Mouse (Mus musculus) embryo, embryonic 11 days (tissue): Measurements from ENCODE around the gene Dlgap1.

Experiments
- DNase-seq: peaks from one replicate; pipeline ENCODE4 v3.0.0-alpha.2; 2015

Gene Dlgap1

DNA sequence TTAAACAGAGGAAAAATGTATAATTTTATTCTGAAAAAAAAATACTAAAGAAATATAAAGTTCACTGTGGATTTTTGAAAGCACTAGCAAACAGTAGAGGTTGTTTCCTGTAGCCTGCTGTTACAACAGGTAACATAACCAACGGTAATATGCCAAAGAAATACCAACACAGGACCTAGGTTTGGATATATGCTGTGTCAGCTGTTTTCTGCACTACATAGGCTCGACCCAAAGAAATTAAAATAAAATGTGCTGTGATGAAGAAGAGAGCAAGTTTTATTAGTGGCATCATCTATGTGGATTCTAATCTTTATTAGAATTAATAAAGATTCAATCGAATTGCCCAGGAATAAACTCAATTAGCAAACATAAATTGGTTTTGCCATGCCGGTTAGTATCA is 378.5 kb downstream of the Dlgap1 start:
- no peak for DNase-seq

- no peak for DNase-seq
Measured at GRCm38 (mm10) chr17:70363561-70363960, 394.7 kb downstream of the Dlgap1 start.

DNA sequence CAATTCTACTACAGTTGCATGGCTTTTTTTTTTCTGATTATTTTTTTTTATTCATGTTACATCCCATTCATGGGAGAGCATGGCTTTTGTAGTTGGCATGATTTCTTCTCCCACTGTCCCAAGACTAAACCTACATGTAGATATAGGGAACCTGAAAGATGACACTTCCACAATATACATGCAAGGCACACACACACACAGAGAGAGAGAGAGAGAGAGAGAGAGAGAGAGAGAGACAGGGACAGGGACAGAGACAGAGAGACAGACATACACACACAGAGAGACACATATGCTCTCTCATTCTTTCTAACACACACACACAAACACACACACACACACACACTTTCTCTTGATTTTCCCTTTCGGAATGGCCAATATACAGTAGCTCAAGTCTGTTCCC is 395.1 kb downstream of the Dlgap1 start:
- no peak for DNase-seq

- DNase-seq: no peak
Measured at GRCm38 (mm10) chr17:70369124-70369523, 400.3 kb downstream of the Dlgap1 start.

- peak; percentile 50 for DNase-seq
Measured at GRCm38 (mm10) chr17:70377020-70377419, 408.1 kb downstream of the Dlgap1 start.

GRCm38 (mm10) chr17:70388447-70388846 is 419.6 kb downstream of the Dlgap1 start:
- DNase-seq: no peak

DNA sequence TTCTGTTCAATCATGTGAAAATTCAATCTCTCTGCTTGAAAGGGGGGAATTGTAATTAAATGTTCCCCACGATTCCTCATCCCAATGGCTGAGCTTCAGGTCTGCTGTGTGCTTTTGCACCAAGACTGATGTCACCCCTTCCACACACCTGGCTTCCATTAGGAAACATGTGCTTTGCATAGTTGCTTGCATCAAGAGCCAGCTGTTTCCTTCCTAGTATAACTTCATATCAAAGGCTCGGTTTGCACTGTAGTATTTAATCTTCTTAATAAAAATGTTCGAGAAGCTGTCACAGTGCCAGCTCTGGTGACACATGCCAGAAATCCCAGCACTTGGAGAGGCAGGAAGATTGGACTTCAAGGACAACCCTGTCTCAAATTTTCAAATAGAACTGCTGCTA is 428.3 kb downstream of the Dlgap1 start:
- peak; percentile 77 for DNase-seq

DNA sequence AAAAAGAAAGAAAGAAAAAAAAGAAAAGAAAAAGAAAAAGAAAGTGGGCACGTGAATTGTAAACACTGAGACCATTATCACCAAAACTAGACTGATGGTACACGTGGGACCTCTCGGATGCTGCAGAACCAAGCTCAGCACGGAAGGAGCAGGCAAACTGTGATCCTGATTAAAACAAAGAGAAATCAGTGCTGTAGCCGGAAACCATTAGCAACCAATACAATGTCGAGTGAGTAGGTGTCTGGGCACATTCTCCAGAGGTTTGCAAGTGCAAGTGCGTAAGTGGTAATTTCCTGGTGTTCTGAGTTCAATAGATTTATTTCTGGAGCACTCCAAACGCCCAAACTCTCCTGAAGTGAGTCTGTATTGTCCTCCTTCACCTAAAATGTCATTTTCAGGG is 428.8 kb downstream of the Dlgap1 start:
- DNase-seq: peak; percentile 10

GRCm38 (mm10) chr17:70401909-70402308 is 433.0 kb downstream of the Dlgap1 start:
- no peak for DNase-seq

DNA sequence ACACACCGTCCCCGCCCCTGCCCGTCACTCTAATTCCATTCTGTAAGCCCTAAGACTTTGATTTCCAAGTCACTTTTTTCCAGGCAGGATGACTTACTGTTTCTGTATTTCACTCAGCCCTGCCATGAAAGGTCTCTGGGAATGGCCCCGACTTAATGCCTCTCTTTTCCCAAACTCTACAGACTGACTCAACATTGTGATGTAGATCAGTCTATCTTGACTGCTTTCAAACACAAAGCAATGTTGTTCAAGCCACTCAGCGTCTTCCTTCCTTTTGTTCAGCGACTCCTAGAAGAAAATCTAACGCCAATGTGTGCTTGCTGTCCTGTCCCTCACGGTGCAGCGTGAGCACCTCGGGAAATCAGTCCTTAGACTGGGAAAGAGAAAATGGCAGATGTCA is 434.9 kb downstream of the Dlgap1 start:
- DNase-seq: no peak

GRCm38 (mm10) chr17:70414202-70414601 is 445.3 kb downstream of the Dlgap1 start:
- DNase-seq: no peak

DNA sequence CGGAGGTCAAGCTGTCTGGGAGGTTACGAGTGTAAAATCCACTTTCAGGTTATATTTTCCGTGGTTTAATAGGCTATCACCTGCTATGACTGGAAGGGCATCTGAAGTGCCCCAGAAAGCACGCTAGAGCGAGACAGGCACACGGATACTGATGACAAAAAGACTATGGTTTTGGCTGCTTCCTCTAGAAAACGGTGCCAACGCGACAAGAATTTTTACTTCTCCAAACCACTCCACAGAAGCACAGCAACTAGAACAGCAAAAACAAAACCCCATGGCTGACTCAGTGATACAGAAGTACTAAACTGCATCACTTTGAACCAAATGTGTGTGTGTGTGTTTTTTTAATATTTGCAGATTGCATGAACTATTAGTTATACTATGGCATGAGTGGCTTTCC is 459.0 kb downstream of the Dlgap1 start:
- no peak for DNase-seq

GRCm38 (mm10) chr17:70429746-70430451 is 461.0 kb downstream of the Dlgap1 start:
- peak; percentile 90 for DNase-seq

DNA sequence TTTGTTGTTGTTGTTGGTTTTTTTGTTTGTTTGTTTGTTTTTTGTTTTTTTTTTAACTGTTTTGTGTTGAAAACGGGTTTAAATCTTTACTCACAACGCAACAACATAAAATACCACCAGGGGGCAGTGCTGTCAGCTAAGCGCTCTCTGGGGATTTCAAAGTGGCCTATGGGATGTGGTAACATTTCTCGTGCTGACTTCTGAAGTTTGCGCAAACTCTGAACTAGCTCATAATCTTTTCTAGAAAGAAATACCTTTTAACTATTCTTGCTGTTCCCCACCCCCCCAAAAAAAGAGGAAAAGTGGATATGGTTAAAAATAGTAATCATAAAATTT is 461.5 kb downstream of the Dlgap1 start:
- peak; percentile 76 for DNase-seq

DNA sequence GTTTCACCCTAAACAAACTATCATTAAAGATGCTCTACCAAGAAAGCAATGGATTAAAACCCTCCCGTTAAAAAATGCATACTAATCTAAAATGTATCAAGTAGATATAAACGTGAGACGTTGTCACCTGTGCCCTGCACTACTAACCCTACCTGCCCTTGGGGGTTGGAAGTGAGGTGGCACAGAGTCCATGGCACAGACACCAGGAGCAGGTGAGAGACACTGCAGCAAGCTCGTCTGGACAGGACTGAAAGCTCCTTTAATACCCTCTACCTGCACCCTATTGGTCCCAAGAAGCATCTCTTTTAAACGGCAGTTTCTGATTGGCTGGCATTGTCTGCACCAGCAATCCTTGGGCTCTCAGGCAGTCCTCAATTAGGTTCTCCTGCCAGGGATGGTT is 464.0 kb downstream of the Dlgap1 start:
- no peak for DNase-seq

GRCm38 (mm10) chr17:70434549-70434948 is 465.7 kb downstream of the Dlgap1 start:
- no peak for DNase-seq

GRCm38 (mm10) chr17:70435612-70436011 is 466.7 kb downstream of the Dlgap1 start:
- no peak for DNase-seq

GRCm38 (mm10) chr17:70437229-70437628 is 468.4 kb downstream of the Dlgap1 start:
- no peak for DNase-seq

DNA sequence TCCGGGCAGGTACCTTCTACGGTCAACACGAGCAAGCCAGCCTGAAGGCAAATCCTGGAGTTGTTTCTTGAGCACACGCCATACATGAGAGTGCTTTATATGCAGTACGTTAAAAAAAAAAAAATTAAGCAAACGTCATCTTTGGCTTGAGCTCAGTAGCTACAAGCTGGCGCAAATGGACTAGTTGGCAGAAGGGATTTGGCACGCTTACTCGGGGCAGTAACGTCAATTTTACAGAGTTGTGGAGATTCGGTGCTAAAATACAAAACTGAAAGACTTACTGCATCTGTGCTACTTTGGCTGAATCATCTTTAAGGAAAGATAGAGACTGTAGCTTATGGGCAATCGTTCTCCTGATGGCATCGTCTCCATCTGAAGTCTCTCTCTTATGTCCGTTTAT is 474.1 kb downstream of the Dlgap1 start:
- no peak for DNase-seq

DNA sequence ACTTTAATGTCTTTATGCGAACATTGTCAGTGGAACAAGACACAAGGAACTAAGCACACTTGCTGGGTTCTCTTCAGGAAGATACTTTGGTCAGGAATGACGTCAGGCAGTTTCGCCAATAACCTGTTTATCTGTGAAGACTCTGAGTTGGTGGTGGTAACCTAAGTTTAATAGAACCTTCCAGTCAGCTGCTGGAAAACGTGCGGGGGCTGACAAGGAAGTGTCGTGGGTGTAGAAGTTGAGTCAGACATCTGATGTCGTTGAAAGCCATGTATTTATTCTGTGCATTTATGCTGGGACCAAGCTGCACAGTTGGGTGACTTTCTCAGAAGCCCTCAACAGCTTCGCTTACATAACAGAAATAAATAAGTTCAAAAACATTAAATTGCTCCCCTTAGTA is 477.6 kb downstream of the Dlgap1 start:
- no peak for DNase-seq

DNA sequence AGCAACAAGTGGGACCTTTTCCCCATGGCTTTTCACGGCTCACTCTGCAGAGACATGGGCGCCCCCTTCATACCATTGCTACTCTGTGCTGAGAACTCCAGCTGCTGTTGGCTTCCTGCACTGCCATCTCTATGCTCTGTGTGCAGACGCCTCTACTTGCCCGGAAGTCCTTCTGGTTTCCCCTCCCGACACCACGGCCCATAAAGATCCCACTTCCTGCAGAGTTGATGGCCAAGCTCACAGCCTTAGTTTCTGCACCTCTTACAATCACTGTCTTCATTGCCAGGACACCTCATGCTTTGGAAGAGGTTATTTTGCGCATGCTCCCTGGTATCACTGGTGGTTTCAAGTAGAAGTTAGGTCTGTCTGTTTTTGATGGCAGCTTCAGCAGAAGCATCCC is 486.2 kb downstream of the Dlgap1 start:
- DNase-seq: no peak

- DNase-seq: no peak
Measured at GRCm38 (mm10) chr17:70457103-70457502, 488.2 kb downstream of the Dlgap1 start.

- DNase-seq: no peak
Measured at GRCm38 (mm10) chr17:70462231-70462630, 493.4 kb downstream of the Dlgap1 start.

DNA sequence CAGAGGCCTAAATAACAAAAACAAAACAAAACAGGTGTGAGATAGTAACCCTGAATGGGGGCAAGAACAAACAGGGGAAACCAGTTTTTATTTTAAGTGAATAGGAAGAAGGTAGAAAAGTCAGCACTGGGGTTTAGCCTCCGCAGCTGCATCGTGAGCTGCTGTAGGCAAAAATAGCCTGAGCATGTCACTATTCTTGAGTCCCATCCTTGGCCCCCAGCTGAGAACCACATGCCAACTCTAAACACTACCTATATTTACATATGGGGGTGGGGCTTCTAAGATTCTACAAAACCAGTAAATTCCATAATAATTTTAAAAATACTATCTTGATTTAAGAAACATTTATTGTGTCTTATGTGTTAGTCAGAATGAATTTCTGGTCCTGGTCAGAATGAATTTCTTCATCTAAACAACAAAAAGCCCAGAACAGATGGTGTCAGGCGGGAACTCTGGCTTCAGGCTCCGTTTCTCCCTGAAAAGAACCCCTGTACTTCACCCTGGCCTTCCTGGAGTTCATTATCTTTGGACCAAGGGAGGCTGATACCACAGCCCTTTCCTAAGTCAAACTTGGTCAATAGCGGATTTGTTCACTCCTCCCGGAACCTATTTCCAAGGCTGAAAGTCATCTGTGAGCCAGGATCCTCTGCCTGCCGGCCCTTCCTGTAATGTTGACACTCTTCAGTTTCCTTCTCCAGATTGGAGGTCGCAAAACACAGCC is 494.1 kb downstream of the Dlgap1 start:
- DNase-seq: no peak

DNA sequence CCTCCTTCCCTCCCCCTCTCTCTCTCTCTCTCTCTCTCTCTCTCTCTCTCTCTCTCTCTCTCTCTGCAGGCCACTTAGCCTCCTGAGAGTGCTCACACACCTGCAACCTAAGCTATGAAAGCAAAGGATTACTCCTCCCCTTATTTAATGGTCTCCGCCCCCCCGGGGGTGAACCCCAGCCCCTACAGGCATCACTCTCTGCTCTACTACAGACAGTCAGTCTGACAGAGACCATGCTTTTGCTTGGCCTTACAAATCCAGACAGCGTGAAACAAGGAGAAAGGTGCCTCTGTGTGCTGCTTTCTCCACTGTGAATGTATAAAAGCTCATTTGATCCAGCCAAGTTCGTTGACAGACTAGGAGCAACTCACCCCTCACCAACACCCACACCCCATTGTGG is 497.5 kb downstream of the Dlgap1 start:
- no peak for DNase-seq
